Mouse (Mus musculus): Measurements from ENCODE around the gene Castor1. TPM values are rescaled to one million over a fixed set of nuclear protein-coding genes. Genes with fewer than 3 reads are reported as not detected.

Castor1 gene
- polyA plus RNA-seq, 1 experiment from 2014 or later, result 1.7 TPM

DNA sequence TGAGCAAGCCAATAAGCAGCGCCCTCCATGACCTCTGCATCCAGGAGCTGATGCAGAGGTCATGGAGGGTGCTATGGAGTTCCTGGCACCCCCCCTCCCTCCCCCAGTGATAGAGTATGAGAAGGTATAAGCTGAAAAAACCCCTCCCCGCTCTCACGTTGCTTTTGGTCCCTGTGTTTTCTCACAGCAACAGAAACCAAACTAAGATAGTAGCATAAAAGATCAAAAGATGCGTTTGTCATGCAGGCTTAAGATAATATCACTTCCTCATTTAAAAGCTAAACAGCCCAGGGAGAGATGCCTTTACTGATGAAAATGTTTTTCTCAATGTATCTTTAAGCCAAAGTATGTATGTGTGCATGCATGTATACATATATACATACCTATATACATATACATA lies 28.6 kb downstream of the Castor1 start:
- H3K27me3 ChIP-seq (ENCODE audit: control insufficient read depth, insufficient read depth, low read depth, low read length), result no peaks in the 10 kb centered on the region
- peaks cover 17% of the 10 kb centered on the region for H3K4me1 ChIP-seq (ENCODE audit: control insufficient read depth, low read depth, low read length)
- 39% methylated on average over 4 of the region's 4 CpGs for WGBS (ENCODE audit: insufficient replicate concordance)
- H3K4me3 ChIP-seq (ENCODE audit: low read depth, low read length), result no peak overlapping the region
- no peak overlapping the region for H3K9ac ChIP-seq (ENCODE audit: low read depth, low read length)
- ATAC-seq (ENCODE audit: low read depth), result no peak
- H3K4me2 ChIP-seq (ENCODE audit: low read depth, low read length), result no peak overlapping the region
- no peaks in the 10 kb centered on the region for H3K36me3 ChIP-seq (ENCODE audit: control insufficient read depth, insufficient read depth)
- no peak overlapping the region for H3K27ac ChIP-seq (ENCODE audit: low read length)
- no peaks in the 10 kb centered on the region for H3K9me3 ChIP-seq (replicated peaks; ENCODE audit: control insufficient read depth, low read length)

DNA sequence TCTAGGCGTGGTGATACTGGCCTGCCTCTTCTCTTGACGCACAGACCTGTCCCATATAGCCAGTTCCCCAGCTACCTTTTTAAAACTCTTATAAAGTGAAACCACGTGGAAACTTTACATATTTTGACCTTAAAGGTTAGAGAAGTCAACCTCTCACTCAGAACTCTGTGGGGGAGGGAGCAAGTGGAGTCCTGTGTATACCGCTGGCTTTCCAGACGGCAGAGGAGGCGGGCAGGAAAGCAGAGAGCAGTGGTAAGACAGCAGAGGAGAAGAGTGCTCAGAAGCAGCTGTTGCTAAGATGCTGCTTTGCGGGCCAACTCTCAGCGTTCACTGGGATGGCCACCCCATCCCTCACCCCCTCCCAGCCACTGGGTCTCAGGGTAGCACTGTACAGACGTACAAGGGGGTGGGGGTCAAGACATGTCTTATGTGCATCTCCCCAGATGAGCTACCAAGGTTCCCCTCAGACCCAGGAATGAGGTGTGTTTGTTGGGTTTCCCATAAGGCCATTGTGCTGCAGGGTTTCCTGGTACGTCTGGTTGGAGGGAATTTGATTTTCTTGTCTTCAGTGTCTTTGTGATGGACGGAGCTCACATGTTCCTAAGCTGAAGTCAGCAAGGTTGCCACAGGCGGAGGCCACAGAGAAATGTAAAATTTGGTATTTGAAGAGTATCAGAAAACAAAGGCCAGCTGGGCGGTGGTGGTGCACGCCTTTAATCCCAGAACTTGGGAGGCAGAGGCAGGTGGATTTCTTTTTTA lies 29.4 kb downstream of the Castor1 start:
- Histone ChIP-seq H3K27ac (ENCODE audit: low read length) (no peak overlapping the region), H3K9me3 (replicated peaks; ENCODE audit: control insufficient read depth, low read length) (no peaks in the 10 kb centered on the region), H3K36me3 (ENCODE audit: control insufficient read depth, insufficient read depth) (no peaks in the 10 kb centered on the region), H3K4me2 (ENCODE audit: low read depth, low read length) (no peak overlapping the region), H3K4me1 (ENCODE audit: control insufficient read depth, low read depth, low read length) (peaks cover 17% of the 10 kb centered on the region), H3K9ac (ENCODE audit: low read depth, low read length) (no peak overlapping the region), H3K27me3 (ENCODE audit: control insufficient read depth, insufficient read depth, low read depth, low read length) (no peaks in the 10 kb centered on the region), H3K4me3 (ENCODE audit: low read depth, low read length) (no peak overlapping the region)
- 72% methylated on average over 14 of the region's 14 CpGs for WGBS (ENCODE audit: insufficient replicate concordance)
- no peak for ATAC-seq (ENCODE audit: low read depth)

DNA sequence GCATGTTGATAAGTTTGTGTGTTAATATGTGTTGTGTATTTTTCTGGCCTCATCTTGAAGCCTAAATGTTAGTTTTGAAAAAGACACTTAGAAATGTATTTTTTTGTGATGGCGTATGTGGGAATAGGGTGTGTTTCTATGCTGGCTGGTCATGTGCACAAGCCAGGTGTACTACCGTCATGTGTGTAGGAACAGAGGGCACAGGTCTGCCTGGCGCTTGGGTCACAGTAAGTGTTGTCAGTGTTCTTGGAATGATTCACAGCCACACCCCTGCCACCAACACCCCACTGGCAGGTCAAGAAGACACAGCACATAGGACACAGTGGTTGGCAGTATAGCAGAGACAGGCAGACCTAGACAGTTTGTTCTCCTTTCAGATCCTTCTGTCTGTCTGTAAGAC lies 31.1 kb downstream of the Castor1 start:
- no peak overlapping the region for H3K9ac ChIP-seq (ENCODE audit: low read depth, low read length)
- H3K27me3 ChIP-seq (ENCODE audit: control insufficient read depth, insufficient read depth, low read depth, low read length), result no peaks in the 10 kb centered on the region
- no peaks in the 10 kb centered on the region for H3K36me3 ChIP-seq (ENCODE audit: control insufficient read depth, insufficient read depth)
- H3K9me3 ChIP-seq (replicated peaks; ENCODE audit: control insufficient read depth, low read length), result no peaks in the 10 kb centered on the region
- H3K4me1 ChIP-seq (ENCODE audit: control insufficient read depth, low read depth, low read length), result peaks cover 17% of the 10 kb centered on the region
- ATAC-seq (ENCODE audit: low read depth), result no peak
- WGBS (ENCODE audit: insufficient replicate concordance), result 71% methylated on average over 3 of the region's 3 CpGs
- H3K4me2 ChIP-seq (ENCODE audit: low read depth, low read length), result no peak overlapping the region
- H3K4me3 ChIP-seq (ENCODE audit: low read depth, low read length), result no peak overlapping the region
- no peak overlapping the region for H3K27ac ChIP-seq (ENCODE audit: low read length)

DNA sequence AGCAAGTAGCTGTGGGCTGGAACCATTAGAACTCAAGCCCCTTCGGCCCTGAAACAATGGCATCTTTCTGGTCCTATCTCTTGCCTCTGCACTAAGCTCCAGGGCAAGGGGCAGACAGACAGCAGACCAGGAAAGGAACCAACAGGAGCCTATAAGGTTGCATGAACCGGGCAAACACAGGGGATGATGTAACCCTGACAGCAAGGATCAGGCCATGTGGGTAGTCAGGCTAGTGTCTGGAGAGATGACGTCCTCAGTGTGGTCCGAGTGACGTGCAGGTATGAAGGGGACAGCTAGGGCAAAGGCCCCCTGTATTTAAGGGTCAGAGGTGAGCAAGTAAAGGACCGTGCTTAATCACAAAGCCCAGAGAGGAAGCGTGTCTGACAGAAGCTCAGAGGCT lies 32.3 kb downstream of the Castor1 start:
- H3K4me1 ChIP-seq (ENCODE audit: control insufficient read depth, low read depth, low read length), result peaks cover 13% of the 10 kb centered on the region
- H3K9ac ChIP-seq (ENCODE audit: low read depth, low read length), result no peak overlapping the region
- peak; percentile 89 for ATAC-seq (ENCODE audit: low read depth)
- H3K9me3 ChIP-seq (replicated peaks; ENCODE audit: control insufficient read depth, low read length), result no peaks in the 10 kb centered on the region
- no peaks in the 10 kb centered on the region for H3K27me3 ChIP-seq (ENCODE audit: control insufficient read depth, insufficient read depth, low read depth, low read length)
- no peak overlapping the region for H3K4me2 ChIP-seq (ENCODE audit: low read depth, low read length)
- H3K36me3 ChIP-seq (ENCODE audit: control insufficient read depth, insufficient read depth), result no peaks in the 10 kb centered on the region
- H3K27ac ChIP-seq (ENCODE audit: low read length), result peak overlapping the region; percentile 38; the same call in 1 of the 2 replicates
- no peak overlapping the region for H3K4me3 ChIP-seq (ENCODE audit: low read depth, low read length)
- 58% methylated on average over 7 of the region's 7 CpGs for WGBS (ENCODE audit: insufficient replicate concordance)

DNA sequence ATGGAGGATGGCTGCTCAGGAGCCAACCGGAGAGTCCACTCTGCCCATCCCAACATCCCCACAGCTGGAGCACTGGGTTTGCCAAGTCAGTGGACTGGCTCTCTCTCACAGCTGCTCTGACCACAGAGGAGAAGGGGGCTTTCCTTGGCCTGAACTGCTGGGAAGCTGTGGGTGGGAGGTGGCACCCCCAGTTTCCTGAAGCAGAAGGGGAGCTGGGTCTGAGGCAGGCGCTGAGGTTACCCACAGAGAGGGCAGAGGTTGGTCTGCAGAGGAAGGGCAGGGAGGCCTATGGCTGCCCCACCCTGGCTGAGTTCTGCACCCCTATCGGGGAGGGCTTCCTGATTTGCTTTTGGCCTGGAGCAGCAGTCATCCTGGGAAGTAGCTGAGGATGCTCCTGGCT lies 33.4 kb downstream of the Castor1 start:
- no peaks in the 10 kb centered on the region for H3K27me3 ChIP-seq (ENCODE audit: control insufficient read depth, insufficient read depth, low read depth, low read length)
- peaks cover 3% of the 10 kb centered on the region; the same call in 1 of the 2 replicates for H3K4me1 ChIP-seq (ENCODE audit: control insufficient read depth, low read depth, low read length)
- no peak overlapping the region for H3K27ac ChIP-seq (ENCODE audit: low read length)
- 23% methylated on average over 3 of the region's 3 CpGs for WGBS (ENCODE audit: insufficient replicate concordance)
- no peak for ATAC-seq (ENCODE audit: low read depth)
- H3K9ac ChIP-seq (ENCODE audit: low read depth, low read length), result no peak overlapping the region
- H3K36me3 ChIP-seq (ENCODE audit: control insufficient read depth, insufficient read depth), result no peaks in the 10 kb centered on the region
- H3K4me2 ChIP-seq (ENCODE audit: low read depth, low read length), result no peak overlapping the region
- no peaks in the 10 kb centered on the region for H3K9me3 ChIP-seq (replicated peaks; ENCODE audit: control insufficient read depth, low read length)
- no peak overlapping the region for H3K4me3 ChIP-seq (ENCODE audit: low read depth, low read length)

DNA sequence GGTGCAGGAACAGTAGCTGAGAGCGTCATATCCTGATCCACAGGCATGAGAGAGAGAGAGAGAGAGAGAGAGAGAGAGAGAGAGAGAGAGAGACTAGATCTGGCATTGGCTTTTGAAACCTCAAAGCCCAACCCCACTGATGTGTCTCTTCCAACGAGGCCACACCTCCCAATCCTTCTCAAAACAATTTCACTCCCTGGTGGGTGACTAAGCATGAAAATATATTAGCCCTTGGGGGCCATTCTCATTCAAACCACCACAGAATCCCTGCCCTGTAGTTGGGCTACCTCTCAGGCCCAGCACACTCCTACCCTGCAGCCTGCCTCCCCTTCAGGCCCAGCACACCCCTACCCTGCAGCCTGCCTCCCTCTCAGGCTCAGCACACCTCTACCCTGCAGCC lies 34.9 kb downstream of the Castor1 start:
- H3K27ac ChIP-seq (ENCODE audit: low read length), result no peak overlapping the region
- H3K9me3 ChIP-seq (replicated peaks; ENCODE audit: control insufficient read depth, low read length), result no peaks in the 10 kb centered on the region
- H3K4me1 ChIP-seq (ENCODE audit: control insufficient read depth, low read depth, low read length), result peaks cover 9% of the 10 kb centered on the region
- 66% methylated on average over 2 of the region's 2 CpGs for WGBS (ENCODE audit: insufficient replicate concordance)
- no peak overlapping the region for H3K4me2 ChIP-seq (ENCODE audit: low read depth, low read length)
- no peaks in the 10 kb centered on the region for H3K36me3 ChIP-seq (ENCODE audit: control insufficient read depth, insufficient read depth)
- no peak overlapping the region for H3K4me3 ChIP-seq (ENCODE audit: low read depth, low read length)
- no peak for ATAC-seq (ENCODE audit: low read depth)
- no peak overlapping the region for H3K9ac ChIP-seq (ENCODE audit: low read depth, low read length)
- no peaks in the 10 kb centered on the region for H3K27me3 ChIP-seq (ENCODE audit: control insufficient read depth, insufficient read depth, low read depth, low read length)

DNA sequence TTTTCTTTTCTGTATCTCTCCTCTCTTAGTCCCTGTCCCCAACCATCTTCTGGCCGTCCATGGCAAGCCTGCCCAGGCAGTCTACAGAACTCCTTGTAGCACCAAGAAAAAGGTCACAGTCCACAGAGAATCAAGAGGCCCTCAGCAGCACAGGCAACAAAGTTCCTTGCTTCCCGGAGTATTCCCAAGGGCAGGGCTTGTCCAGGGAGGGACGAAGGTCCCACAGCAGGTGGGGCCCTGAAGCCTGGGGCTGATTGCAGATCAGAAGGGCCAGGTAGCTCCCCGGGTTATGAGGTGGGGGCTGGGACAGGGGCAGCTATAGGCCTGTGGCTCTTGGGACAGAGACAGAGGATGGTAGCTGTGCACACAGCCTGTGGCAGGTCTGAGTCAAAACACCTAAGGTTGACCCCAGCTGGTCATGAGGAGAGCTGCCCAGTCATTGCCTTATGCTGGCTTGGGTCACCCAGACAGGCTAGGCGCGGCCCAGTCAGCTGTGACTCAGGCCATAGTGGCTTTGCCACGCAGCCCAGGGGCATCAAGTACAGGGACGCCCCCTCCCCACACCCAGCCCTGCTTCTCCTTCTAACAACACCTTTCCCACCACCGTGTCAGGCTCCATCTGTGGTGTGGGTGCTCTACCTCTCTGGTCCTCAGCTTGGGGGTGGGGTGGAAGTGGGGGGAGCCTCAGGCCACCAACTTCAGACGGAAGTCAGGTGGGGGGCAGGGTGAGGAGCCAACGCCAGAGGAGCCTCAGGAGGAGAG lies 39.0 kb downstream of the Castor1 start, which contains the start of gene Lif:
Gene Lif, plus strand, starts transcription at position 712 of the 762 bp plus-strand sequence.
- Histone ChIP-seq H3K27ac (ENCODE audit: low read length) (no peak within 1 kb of the TSS), H3K4me3 (ENCODE audit: low read depth, low read length) (no peak within 1 kb of the TSS), H3K4me2 (ENCODE audit: low read depth, low read length) (peak within 1 kb of the TSS; percentile 46; the same call in 1 of the 2 replicates), H3K27me3 (ENCODE audit: control insufficient read depth, insufficient read depth, low read depth, low read length) (no peaks in the 10 kb centered on the region), H3K9me3 (replicated peaks; ENCODE audit: control insufficient read depth, low read length) (no peaks in the 10 kb centered on the region), H3K4me1 (ENCODE audit: control insufficient read depth, low read depth, low read length) (peaks cover 17% of the 10 kb centered on the region), H3K9ac (ENCODE audit: low read depth, low read length) (no peak within 1 kb of the TSS), H3K36me3 (ENCODE audit: control insufficient read depth, insufficient read depth) (no peaks in the 10 kb centered on the region)
- WGBS (ENCODE audit: insufficient replicate concordance), result 55% methylated on average over 11 of the region's 11 CpGs
- no peak for ATAC-seq (ENCODE audit: low read depth)

DNA sequence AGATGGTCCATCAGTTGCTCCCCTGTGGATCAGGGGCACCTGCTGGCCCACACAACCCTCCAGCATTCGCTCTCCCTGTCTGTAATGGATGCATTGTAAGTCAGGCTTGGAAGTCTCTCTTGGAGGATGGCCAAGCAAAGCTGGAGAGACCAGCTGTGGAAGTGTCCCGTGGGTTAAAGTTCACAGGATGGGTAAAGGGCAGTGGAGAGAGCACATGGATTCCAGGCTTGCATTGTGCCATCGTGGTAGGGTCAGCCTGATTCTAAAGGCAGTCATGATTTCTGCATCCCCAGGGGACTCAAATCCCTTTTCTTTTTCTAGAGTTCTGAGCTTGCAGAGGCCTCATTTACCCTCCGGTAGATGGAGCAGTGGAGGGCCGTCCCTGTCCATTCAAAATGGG lies 39.7 kb downstream of the Castor1 start:
- H3K9ac ChIP-seq (ENCODE audit: low read depth, low read length), result no peak overlapping the region
- no peaks in the 10 kb centered on the region for H3K9me3 ChIP-seq (replicated peaks; ENCODE audit: control insufficient read depth, low read length)
- peak; percentile 54 for ATAC-seq (ENCODE audit: low read depth)
- no peak overlapping the region for H3K4me2 ChIP-seq (ENCODE audit: low read depth, low read length)
- WGBS (ENCODE audit: insufficient replicate concordance), result 44% methylated on average over 5 of the region's 5 CpGs
- no peaks in the 10 kb centered on the region for H3K36me3 ChIP-seq (ENCODE audit: control insufficient read depth, insufficient read depth)
- peaks cover 17% of the 10 kb centered on the region for H3K4me1 ChIP-seq (ENCODE audit: control insufficient read depth, low read depth, low read length)
- H3K27me3 ChIP-seq (ENCODE audit: control insufficient read depth, insufficient read depth, low read depth, low read length), result no peaks in the 10 kb centered on the region
- no peak overlapping the region for H3K27ac ChIP-seq (ENCODE audit: low read length)
- no peak overlapping the region for H3K4me3 ChIP-seq (ENCODE audit: low read depth, low read length)

DNA sequence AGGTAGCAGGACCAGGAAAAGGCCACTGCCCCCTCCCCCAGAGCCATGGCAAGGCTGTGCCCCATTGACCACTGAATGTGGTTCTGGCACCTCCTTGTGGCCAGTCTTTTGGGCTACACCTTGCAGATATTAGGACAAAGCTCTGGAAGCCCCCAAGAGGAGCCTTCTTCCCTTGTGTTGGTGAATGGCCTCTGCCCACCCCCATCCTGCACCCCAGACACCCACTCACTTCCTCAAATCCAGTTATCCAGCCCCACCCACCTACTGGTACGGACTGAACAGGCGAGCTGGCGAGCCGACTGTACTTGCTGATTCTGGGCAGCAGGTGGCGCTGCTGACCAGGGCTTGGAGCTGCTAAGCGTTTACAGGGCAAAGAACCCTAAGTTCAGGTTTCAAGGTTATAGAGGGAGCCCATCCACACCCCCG lies 40.6 kb downstream of the Castor1 start:
- WGBS (ENCODE audit: insufficient replicate concordance), result 0% methylated on average over 7 of the region's 7 CpGs
- Histone ChIP-seq H3K4me3 (ENCODE audit: low read depth, low read length) (0 out of 2 replicates have a peak overlapping the region, but pooled peaks have one; percentile 16), H3K27ac (ENCODE audit: low read length) (no peak overlapping the region), H3K27me3 (ENCODE audit: control insufficient read depth, insufficient read depth, low read depth, low read length) (no peaks in the 10 kb centered on the region), H3K4me1 (ENCODE audit: control insufficient read depth, low read depth, low read length) (peaks cover 17% of the 10 kb centered on the region), H3K9me3 (replicated peaks; ENCODE audit: control insufficient read depth, low read length) (no peaks in the 10 kb centered on the region), H3K4me2 (ENCODE audit: low read depth, low read length) (peak overlapping the region; percentile 46), H3K36me3 (ENCODE audit: control insufficient read depth, insufficient read depth) (no peaks in the 10 kb centered on the region), H3K9ac (ENCODE audit: low read depth, low read length) (no peak overlapping the region)
- ATAC-seq (ENCODE audit: low read depth), result peak; percentile 57

All from liver, embryonic 16.5 days (tissue).